Mouse (Mus musculus) heart, postnatal 0 days (tissue): Measurements from ENCODE around the gene Dnah3. TPM values are rescaled to one million over a fixed set of nuclear protein-coding genes. Genes with fewer than 3 reads are reported as not detected.

Source experiments
- ATAC-seq: fragments of 200-750 bp; cut with Nextera tagmentation; 2 replicates; pipeline ENCODE4 v1.8.0; 2017; ENCODE audit warnings: low read depth, moderate number of reproducible peaks, moderate library complexity; ENCODE audit not compliant: insufficient read depth
- DNase-seq: peaks from one replicate; pipeline ENCODE4 v3.0.0-alpha.2; 2016; ENCODE audit warnings: low spot score
- H3K27ac ChIP-seq: fragments of 300-500 bp; sonication (generic); 2 replicates; pipeline ENCODE4 v1.5.1; 2014; ENCODE audit warnings: low read depth, mild to moderate bottlenecking
- H3K27me3 ChIP-seq: fragments of 300-500 bp; sonication (generic); 2 replicates; pipeline ENCODE4 v1.6.1; 2014; ENCODE audit warnings: low read length, mixed read lengths; ENCODE audit not compliant: control insufficient read depth, insufficient read depth
- H3K36me3 ChIP-seq: fragments of 300-500 bp; sonication (generic); replicated peaks from 2 replicates; pipeline ENCODE4 v1.6.1; 2014; ENCODE audit warnings: low read length, mixed read lengths; ENCODE audit not compliant: control insufficient read depth, insufficient read depth
- H3K4me1 ChIP-seq: fragments of 300-500 bp; sonication (generic); 2 replicates; pipeline ENCODE4 v1.6.1; 2014; ENCODE audit warnings: antibody characterized with exemption; ENCODE audit not compliant: control insufficient read depth, insufficient read depth
- H3K4me2 ChIP-seq: fragments of 300-500 bp; sonication (generic); 2 replicates; pipeline ENCODE4 v1.6.1; 2014; ENCODE audit warnings: low read depth, mild to moderate bottlenecking, low read length, moderate library complexity
- H3K4me3 ChIP-seq: fragments of 300-500 bp; sonication (generic); 2 replicates; pipeline ENCODE4 v1.5.1; 2014; ENCODE audit warnings: low read depth, low read length
- H3K9ac ChIP-seq: fragments of 300-500 bp; sonication (generic); replicated peaks from 2 replicates; pipeline ENCODE4 v1.6.1; 2014; ENCODE audit warnings: low read depth, low read length, mixed read lengths
- H3K9me3 ChIP-seq: fragments of 300-500 bp; sonication (generic); replicated peaks from 2 replicates; pipeline ENCODE4 v1.6.1; 2016; ENCODE audit warnings: low read length; ENCODE audit not compliant: control insufficient read depth
- CTCF ChIP-seq: IDR thresholded peaks from 2 replicates; pipeline ENCODE4 v1.5.1; 2016; ENCODE audit warnings: antibody characterized with exemption, control low read depth, low read depth
- EP300 ChIP-seq: IDR thresholded peaks from 2 replicates; pipeline ENCODE4 v1.6.1; 2016; ENCODE audit warnings: antibody characterized with exemption, low read depth
- WGBS: fragments of 180-500 bp; shearing (Covaris S2); extraction: QIAGEN DNeasy Blood & Tissue Kit; methylation state at CpG from one replicate; pipeline ENCODE4 v1.1.7; 2014; 5-methylcytosine and 5-hydroxymethylcytosine counted together
- polyA plus RNA-seq: library from polyadenylated mRNA; unstranded; fragments of >200 nt; fragmentation: Nextera tagmentation; extraction: Ambion mirVana; gene quantifications from 2 replicates; pipeline ENCODE4 v1.2.1, GENCODE M21; 2015
- total RNA-seq: library from RNA; depleted of rRNA; stranded (reverse); fragments of >200 nt; gene quantifications from 2 replicates; pipeline ENCODE4 v1.2.3, GENCODE M21; 2014; ENCODE audit warnings: low replicate concordance

The Dnah3 gene
- total and polyA plus RNA-seq, 2 experiments from 2014 or later = not detected

DNA sequence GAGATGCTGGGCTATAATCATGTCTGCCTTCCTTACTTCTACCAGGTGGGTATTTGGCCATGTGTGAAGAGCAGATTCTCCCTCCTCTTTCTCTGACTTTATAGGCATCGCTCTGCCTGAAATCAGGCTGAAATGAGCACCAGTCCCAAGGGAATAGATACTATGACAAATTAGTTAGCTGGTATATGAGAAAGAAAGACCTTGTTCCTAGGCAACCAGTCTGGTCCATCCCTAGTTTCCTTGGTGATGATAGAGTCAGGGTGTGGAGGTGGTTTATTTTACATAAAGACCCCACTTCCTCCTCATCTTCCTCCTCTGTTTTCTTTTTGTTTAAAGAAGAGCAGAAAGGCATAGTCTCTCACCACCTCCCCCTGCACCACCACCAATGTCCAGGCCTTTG, 60.5 kb downstream of the Dnah3 start:
- H3K36me3 ChIP-seq = no peaks in the 10 kb centered on the region
- H3K27me3 ChIP-seq = no peaks in the 10 kb centered on the region
- TF ChIP-seq CTCF = no peak
- no peak for TF ChIP-seq EP300
- no peak overlapping the region for H3K4me3 ChIP-seq
- H3K9ac ChIP-seq = no peak overlapping the region
- no peak overlapping the region for H3K4me2 ChIP-seq
- ATAC-seq (no peak), DNase-seq (no peak)
- no peaks in the 10 kb centered on the region for H3K4me1 ChIP-seq
- H3K27ac ChIP-seq = no peak overlapping the region
- H3K9me3 ChIP-seq = 0 out of 2 replicates have a peak, but pooled peaks cover 4% of the 10 kb centered on the region
- WGBS = 71% methylated on average over 1 of the region's 1 CpGs

DNA sequence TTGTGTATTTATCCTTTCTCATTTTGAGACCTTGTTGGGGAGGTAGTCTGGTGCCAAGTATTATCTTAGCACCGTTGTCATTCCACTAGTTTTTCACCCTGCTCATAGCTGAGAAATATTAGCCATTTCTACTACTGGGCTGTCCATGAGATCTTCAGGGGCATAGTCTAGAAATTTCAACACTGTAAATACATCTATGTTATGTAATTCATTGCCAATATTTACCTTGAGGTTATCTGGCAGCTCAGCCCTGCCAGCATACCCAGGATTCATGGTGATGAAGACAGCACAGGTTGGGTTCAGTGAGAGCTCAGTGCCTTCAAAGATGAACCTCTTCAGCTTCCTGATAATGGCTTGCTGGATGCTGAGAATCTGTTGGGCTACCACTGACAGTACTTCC, 66.4 kb downstream of the Dnah3 start:
- Histone ChIP-seq H3K27ac (no peak overlapping the region), H3K27me3 (no peaks in the 10 kb centered on the region), H3K9me3 (0 out of 2 replicates have a peak, but pooled peaks cover 3% of the 10 kb centered on the region), H3K4me1 (no peaks in the 10 kb centered on the region), H3K36me3 (no peaks in the 10 kb centered on the region), H3K4me2 (no peak overlapping the region), H3K9ac (no peak overlapping the region), H3K4me3 (no peak overlapping the region)
- TF ChIP-seq CTCF (no peak), EP300 (no peak)
- ATAC-seq (no peak), DNase-seq (no peak)
- WGBS = 70% methylated on average over 1 of the region's 1 CpGs

DNA sequence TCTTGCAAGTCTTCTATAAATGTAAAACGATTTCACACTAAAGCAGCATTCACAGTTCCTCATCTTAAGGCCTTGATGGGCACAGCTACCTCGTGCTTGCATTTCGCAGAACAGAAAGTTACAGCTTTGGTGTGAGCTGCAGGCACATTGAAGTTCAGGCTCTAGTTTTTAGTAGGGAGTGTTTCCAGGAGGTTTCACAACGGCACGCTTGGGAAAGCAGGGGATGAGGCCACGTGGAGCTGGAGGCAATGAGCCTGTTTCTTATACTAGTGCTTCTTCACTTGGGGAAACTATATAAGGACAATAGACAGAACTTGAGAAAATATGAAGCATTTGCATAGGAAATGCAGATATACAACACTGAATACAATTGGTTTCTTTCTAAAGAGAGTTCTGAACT, 98.0 kb downstream of the Dnah3 start:
- Histone ChIP-seq H3K4me3 (no peak overlapping the region), H3K27me3 (no peaks in the 10 kb centered on the region), H3K27ac (no peak overlapping the region), H3K36me3 (no peaks in the 10 kb centered on the region), H3K9me3 (no peaks in the 10 kb centered on the region), H3K4me2 (no peak overlapping the region), H3K9ac (no peak overlapping the region), H3K4me1 (no peaks in the 10 kb centered on the region)
- 71% methylated on average over 6 of the region's 6 CpGs for WGBS
- DNase-seq (no peak), ATAC-seq (no peak)
- TF ChIP-seq EP300 (no peak), CTCF (no peak)

GRCm38 (mm10) chr7:119985279-119985912, 109.7 kb downstream of the Dnah3 start:
- no peak overlapping the region for H3K4me2 ChIP-seq
- ATAC-seq (peak; percentile 27; the same call in 1 of the 2 replicates), DNase-seq (peak; percentile 47)
- WGBS = 39% methylated on average over 3 of the region's 3 CpGs
- no peaks in the 10 kb centered on the region for H3K27me3 ChIP-seq
- H3K9me3 ChIP-seq = no peaks in the 10 kb centered on the region
- no peaks in the 10 kb centered on the region for H3K4me1 ChIP-seq
- H3K9ac ChIP-seq = no peak overlapping the region
- H3K27ac ChIP-seq = peak overlapping the region; percentile 38; the same call in 1 of the 2 replicates
- no peaks in the 10 kb centered on the region for H3K36me3 ChIP-seq
- H3K4me3 ChIP-seq = no peak overlapping the region
- TF ChIP-seq CTCF = no peak
- no peak for TF ChIP-seq EP300

- Histone ChIP-seq H3K27me3 (no peaks in the 10 kb centered on the region), H3K4me3 (no peak overlapping the region), H3K36me3 (no peaks in the 10 kb centered on the region), H3K4me2 (no peak overlapping the region), H3K9ac (no peak overlapping the region), H3K4me1 (0 out of 2 replicates have a peak, but pooled peaks cover 4% of the 10 kb centered on the region), H3K9me3 (no peaks in the 10 kb centered on the region), H3K27ac (no peak overlapping the region)
- WGBS = 77% methylated on average over 3 of the region's 3 CpGs
- ATAC-seq (no peak), DNase-seq (no peak)
- no peak for TF ChIP-seq EP300
- TF ChIP-seq CTCF = no peak
These were observed 114.9 kb downstream of the Dnah3 start for GRCm38 (mm10) chr7:119980170-119980569.

DNA sequence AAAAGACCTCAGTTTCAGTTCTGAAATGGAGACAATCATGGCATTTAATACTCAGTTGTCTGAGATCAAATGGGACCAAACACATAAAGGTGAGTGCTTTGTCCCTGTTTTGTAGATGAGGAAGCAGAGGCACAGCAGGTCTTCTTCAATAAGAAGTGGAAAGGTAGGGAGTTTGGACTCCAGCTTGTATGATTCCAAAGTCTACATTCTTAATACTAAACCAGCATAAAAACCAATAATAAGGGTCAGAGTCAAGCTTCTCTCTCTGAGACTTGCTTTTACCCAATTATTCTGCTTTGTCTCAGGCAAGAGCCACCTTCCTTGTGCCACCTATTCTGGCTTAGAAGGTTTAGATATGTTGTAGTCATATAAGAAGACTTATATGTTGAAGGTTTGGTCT, 116.5 kb downstream of the Dnah3 start:
- ATAC-seq (no peak), DNase-seq (no peak)
- H3K36me3 ChIP-seq = no peaks in the 10 kb centered on the region
- no peak for TF ChIP-seq CTCF
- no peak for TF ChIP-seq EP300
- no peak overlapping the region for H3K27ac ChIP-seq
- no peaks in the 10 kb centered on the region for H3K27me3 ChIP-seq
- no peak overlapping the region for H3K4me2 ChIP-seq
- no peak overlapping the region for H3K4me3 ChIP-seq
- H3K9ac ChIP-seq = no peak overlapping the region
- H3K4me1 ChIP-seq = 0 out of 2 replicates have a peak, but pooled peaks cover 4% of the 10 kb centered on the region
- no peaks in the 10 kb centered on the region for H3K9me3 ChIP-seq
